Mouse (Mus musculus): ENCODE measurements around the gene Nim1k. TPM values are rescaled to one million over a fixed set of nuclear protein-coding genes. Genes with fewer than 3 reads are reported as not detected.

The Nim1k gene
- total RNA-seq (2021): 1 to 10 TPM in 1 of 2 experiments, under 1 TPM in 1; 0.82 to 1.6 TPM
- long read RNA-seq, experiment 1, full-length matches to known transcripts: 4 of 5 reads
- long read RNA-seq, experiment 1, partial matches to known transcripts: 0 of 5 reads
- long read RNA-seq, experiment 1, other reads (novel, unspliced or antisense): 1 of 5 reads
- long read RNA-seq, experiment 2, full-length matches to known transcripts: 1 of 2 reads
- long read RNA-seq, experiment 2, partial matches to known transcripts: 1 of 2 reads
- long read RNA-seq, experiment 2, other reads (novel, unspliced or antisense): 0 of 2 reads

DNA sequence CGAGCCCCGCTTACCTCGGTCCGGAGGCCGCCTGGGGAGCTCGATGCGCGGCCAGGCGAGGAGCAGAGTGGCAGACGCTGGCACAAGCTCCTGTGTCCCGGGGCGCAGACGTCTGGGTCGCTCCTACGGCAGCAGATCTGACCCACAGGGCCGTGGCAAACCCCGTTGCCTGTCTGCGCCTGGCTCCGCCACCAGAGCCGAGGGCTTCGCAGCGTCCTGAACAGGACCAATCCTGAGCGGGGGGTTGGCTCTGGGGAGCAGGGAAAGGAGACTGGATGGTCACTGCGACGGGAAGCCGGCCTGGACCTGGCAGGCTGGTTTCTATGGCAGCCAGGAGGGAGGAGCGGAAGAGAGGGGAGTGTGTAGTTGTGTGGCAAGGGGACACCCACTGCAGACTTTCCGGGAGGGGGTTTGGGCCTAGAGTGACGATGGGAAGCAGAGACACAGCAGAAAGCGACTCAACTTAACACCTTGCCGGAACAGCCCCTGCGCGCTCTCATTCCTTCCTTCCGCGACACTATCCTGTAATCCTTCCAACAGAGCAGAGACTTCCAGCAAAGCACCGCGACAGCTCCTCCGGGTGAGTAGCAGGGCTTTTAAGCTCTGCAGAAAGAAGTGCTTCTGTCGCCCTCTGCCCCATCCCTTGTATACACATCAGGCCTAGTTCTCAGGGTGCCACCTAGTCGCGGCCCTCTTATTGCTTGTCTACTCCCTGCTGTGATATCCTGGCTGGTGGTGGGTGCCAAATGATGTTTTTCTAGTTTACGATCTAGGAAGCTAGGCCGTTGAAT is at the start of gene Nim1k:
Gene Nim1k, minus strand, starts transcription at position 202 of the 791 bp plus-strand sequence.
- DNase-seq: peak; percentile 90
- intact Hi-C loops (cut with DNase I): loop anchor here (5.0 kb wide), 1 partner anchor 36 kb away; the partner anchor contains the start of gene Zfp131
- no peak for TF ChIP-seq CTCF (IDR thresholded peaks at IDR 0.05)
- Histone ChIP-seq H3K4me3 (peak within 1 kb of the TSS; percentile 88), H3K27ac (peak within 1 kb of the TSS; percentile 91)

DNA sequence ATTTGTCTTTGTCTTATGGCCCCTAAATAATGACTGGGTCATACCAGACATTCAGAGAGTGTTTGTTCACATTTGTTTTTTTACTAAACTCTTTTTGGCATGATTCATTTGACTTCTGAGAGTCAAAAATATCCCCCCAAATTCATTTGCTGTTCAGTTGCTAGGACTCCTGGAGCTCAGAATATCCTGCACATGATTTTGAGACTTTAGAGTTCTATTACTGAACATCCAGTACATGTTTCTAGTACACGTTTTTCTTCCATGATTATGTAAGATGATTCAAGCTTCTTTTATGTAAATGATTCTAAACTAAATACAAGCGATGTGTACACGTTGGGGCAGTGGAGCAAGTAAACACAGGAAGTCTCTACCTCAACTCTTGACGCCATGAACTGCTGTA is 42.0 kb upstream of the Nim1k start:
- H3K27ac ChIP-seq: no peak overlapping the region
- no peak for TF ChIP-seq CTCF (IDR thresholded peaks at IDR 0.05)
- DNase-seq: no peak
- intact Hi-C loops (cut with DNase I): no loop called here
- no peak overlapping the region for H3K4me3 ChIP-seq

DNA sequence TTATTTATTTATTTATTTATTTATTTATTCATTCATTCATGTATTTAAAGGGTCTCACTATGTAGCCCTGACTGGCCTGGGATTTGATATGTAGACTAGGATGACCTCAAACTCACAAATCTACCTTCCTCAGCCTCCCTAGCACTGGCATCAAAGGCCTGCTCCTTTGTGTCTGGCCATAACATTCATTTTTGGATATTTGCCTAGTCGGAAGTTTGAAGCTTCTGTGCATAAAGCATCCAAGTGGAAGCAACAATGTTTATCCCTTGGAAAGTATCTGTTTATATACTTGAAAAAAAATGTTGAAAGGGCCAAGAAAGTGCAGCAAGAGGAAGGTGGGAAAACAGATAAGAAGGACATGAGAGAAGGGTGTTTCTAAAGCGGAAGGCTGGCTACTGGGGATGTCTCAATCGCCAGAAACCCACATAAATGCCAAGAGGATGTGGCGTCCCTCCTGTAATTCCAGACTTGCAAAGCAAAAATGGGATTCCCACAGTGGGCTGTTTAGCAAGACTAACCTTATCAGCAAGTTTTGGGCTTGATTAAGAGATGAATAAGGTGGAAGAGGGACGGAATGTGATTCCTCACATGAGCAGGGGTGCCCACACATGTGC is 37.2 kb upstream of the Nim1k start:
- H3K4me3 ChIP-seq: no peak overlapping the region
- no peak for TF ChIP-seq CTCF (IDR thresholded peaks at IDR 0.05)
- no peak overlapping the region for H3K27ac ChIP-seq
- DNase-seq: no peak
- intact Hi-C loops (cut with DNase I): loop anchor here (5.0 kb wide), 1 partner anchor 36 kb away; the partner anchor contains the start of gene Nim1k

DNA sequence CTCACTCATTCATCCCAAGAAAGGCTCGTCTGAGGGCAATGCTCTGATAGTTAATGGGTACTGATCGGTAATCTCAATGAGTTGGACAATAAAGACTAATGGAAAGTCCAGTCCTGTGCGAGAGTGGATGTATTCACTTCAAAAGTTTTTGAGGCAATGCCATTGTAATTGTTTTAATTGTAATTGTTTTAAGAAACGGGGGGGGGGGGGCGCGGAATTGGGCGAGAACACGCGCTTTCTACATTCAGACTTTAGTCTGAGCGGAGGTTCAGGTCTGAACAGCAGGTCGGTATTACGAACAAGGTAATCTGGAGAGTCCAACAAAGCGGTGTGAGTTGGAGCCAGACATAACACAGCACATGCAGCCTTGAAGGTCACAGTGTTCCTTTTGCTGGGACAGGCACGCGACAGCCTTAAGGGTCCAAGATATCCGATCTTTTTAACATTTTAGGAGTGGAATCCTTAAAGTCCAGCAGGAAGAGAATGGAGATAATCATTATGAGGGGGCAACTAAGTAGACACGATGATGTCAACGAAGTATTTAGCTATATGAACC is 36.0 kb upstream of the Nim1k start:
- Histone ChIP-seq H3K27ac (peak overlapping the region; percentile 99), H3K4me3 (peak overlapping the region; percentile 96)
- DNase-seq: no peak
- intact Hi-C loops (cut with DNase I): loop anchor here (2.0 to 5.0 kb wide), 2 partner anchors 34 to 101 kb away; partner anchors contain the start of genes Hmgcs1 and Nim1k
- TF ChIP-seq CTCF (IDR thresholded peaks at IDR 0.05): no peak

DNA sequence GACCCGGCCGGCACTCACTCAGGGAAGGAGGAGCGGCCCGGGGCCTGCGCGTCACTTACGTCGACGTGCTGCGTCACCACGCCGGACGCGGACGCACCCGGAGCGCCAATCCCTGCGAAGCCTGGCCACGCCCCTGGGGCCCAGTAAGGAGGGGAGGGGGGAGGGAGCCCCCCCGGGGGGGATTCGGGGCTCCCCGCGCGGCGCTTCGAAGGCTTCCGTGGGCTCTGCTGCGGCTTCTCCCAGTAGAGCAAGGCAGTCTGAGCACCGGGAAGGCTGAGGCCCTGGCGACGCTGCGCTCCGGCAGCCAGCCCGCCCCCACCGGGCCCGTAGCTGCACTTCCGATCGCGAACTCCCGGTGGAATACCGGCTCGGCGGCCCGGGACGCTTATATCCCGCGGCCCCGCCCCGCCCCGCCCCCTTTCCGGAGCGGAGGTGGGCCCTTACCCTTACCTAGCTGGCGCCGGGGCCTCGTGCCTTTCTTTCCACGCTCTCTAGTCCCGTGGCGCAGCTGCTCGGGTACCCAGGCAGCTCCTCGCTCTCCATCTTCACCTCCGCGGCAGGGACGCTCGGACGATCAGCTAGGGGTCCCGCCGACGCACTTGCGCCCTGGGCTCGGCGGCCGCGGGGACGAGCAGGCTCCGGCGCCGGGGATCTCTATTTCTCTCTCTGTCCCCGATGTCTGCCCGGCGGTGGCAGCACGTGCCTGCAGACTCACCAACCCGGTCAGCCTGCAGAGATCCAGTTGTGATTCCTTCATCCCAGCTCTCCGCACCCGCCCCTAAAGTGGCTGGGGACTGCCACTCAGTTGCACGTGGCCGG is 35.3 kb upstream of the Nim1k start, which contains the start of gene Zfp131:
Gene Zfp131, minus strand, starts transcription at position 129 of the 819 bp plus-strand sequence.
- H3K27ac ChIP-seq: peak within 1 kb of the TSS; percentile 99
- H3K4me3 ChIP-seq: peak within 1 kb of the TSS; percentile 96
- TF ChIP-seq CTCF (IDR thresholded peaks at IDR 0.05): no peak
- intact Hi-C loops (cut with DNase I): loop anchor here (2.0 to 5.0 kb wide), 2 partner anchors 34 to 100 kb away; partner anchors contain the start of genes Hmgcs1 and Nim1k
- peak; percentile 98 for DNase-seq

DNA sequence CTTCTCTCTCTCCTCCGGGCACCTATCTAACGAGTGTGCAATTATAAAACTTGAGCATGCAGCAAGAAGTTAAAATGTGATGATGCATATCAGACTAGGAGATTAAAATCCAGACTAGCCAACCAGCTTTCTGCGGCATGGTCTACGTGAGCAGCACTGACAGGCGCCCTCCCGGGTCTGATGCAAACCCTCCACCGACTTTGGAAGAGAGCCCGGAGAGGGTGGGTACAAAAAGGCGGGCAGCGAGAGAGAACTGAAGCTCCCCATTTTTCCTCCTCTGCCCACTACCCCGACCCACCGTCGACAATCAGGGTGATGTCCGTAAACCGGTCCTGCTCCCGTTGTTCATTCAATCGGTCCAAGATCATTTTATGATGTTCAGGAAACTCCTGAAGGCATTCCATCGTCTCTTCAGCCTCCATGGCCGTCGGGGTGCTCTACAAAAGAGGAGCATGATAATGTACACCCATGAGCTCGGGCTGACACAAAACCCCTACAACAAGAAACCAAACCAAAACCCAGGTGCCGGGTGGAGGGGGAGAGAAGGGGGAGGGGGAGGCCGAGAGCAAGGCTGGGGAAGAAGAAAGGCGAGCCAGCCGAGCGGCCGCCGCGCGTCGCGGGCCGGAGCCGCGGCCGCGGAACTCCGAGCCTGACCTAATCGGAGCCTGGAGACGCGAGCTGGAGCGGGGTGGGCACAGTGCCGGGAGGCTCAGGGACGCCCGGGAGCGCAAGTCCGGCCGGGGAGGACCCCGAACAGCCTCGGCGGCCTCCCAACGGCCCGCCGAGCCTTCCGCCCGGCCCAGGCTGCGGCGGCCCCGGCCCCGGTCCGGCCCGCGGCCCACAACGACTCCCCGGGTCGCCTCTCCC is 34.4 kb upstream of the Nim1k start:
- intact Hi-C loops (cut with DNase I): loop anchor here (2.0 to 5.0 kb wide), 2 partner anchors 33 to 99 kb away; partner anchors contain the start of genes Hmgcs1 and Nim1k
- DNase-seq: peak; percentile 89
- peak overlapping the region; percentile 99 for H3K27ac ChIP-seq
- H3K4me3 ChIP-seq: peak overlapping the region; percentile 96
- no peak for TF ChIP-seq CTCF (IDR thresholded peaks at IDR 0.05)

DNA sequence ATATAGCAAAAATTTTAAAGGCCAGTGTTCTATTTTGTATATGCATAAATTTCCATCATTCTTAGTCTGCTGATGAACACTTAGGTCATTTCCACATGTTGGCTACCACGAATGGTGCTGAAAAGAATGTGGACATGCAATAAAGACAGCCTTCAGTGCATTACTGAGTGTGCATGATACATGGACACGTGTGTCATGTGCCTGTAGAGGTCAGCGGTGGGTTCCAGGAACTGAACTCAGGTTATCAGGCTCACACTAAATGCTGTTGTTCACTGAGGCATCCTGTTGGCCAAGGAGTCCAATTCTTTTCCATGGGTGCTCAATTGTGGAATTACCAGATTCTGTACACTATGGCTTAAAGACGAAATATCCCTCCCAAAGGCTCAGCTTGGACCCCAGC is 27.9 kb upstream of the Nim1k start:
- no peak for DNase-seq
- no peak overlapping the region for H3K4me3 ChIP-seq
- no peak for TF ChIP-seq CTCF (IDR thresholded peaks at IDR 0.05)
- no peak overlapping the region for H3K27ac ChIP-seq
- intact Hi-C loops (cut with DNase I): no loop called here

DNA sequence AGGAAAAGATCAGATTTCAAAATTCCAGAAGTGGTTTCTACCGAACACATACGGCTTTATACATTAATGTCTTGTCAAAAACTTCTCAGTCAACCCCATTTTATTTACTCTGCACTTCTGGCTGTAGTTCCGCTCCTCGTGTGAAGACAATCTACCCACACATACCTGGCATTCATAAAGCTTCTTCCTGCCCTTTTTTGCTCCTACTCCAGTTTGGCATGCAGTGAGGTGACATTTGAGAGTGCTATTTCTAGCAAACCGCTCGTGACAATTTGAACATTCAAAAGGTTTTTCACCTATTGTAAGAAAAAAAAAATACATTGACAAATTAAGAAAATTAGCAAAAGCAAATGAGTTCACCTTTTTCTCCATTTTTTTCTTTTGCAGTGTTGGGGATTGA is 12.9 kb upstream of the Nim1k start:
- DNase-seq: no peak
- intact Hi-C loops (cut with DNase I): no loop called here
- H3K27ac ChIP-seq: peak overlapping the region; percentile 74
- peak overlapping the region; percentile 18 for H3K4me3 ChIP-seq
- TF ChIP-seq CTCF (IDR thresholded peaks at IDR 0.05): no peak

DNA sequence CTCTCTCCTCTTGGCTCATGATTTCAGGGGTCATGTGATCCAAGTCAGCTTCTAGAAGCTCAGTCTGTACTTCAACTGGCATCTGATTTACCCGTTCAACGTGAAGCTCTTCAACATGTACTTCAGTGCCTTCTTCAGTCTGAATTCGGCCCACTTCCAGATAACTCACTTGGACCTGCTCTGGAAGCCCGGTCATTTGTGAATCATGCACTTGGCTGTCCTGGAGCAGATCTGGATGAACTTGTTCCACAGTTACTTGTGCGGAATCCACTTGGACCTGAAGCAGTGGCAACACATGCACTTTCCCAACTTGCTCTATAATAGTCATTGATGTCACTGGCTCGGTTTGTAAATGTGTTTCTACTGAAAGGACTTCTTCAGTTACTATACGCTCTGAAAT is 10.8 kb upstream of the Nim1k start:
- Histone ChIP-seq H3K27ac (no peak overlapping the region), H3K4me3 (no peak overlapping the region)
- DNase-seq: peak; percentile 23
- intact Hi-C loops (cut with DNase I): no loop called here
- no peak for TF ChIP-seq CTCF (IDR thresholded peaks at IDR 0.05)

DNA sequence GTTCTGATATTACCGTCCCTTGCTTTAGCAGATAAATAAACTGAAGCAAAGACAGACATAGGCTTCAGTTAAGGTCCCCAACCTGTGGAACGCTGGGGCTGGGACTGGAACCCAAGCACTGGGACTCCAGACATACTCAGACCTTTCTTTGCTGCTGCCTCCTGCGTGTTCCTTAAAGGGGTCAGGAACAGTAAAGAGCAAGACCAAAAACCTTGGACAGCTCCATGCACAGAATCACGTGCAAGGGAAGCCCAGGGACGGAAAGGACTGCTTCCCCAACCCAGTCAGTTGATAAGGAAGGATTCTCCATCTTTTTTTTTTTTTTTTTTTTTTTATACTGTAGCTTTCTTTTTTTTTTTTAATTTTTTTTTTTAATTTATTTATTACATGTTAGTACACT is 1.1 kb upstream of the Nim1k start:
- Histone ChIP-seq H3K4me3 (peak overlapping the region; percentile 88), H3K27ac (peak overlapping the region; percentile 91; the same call in 1 of the 2 replicates)
- TF ChIP-seq CTCF (IDR thresholded peaks at IDR 0.05): no peak
- DNase-seq: no peak
- intact Hi-C loops (cut with DNase I): loop anchor here (5.0 kb wide), 1 partner anchor 35 kb away; the partner anchor contains the start of gene Zfp131
